Mouse (Mus musculus) CD8-positive naive resting alpha-beta T cell, adult 2 months (primary cell): ENCODE measurements around the gene Sltm.
"Not testable (repeated sequence)": the region's sequence is repeated elsewhere in the genome, so short reads cannot be mapped to it uniquely, and the experiment has no call there.

ENCODE experiments used
- DNase-seq, 2 experiments: peaks; one replicate each; pipeline ENCODE4 v3.0.0; 2022; ENCODE audit warnings: low read depth in 2 of 2, low spot score in 2 of 2

Gene Sltm

DNA sequence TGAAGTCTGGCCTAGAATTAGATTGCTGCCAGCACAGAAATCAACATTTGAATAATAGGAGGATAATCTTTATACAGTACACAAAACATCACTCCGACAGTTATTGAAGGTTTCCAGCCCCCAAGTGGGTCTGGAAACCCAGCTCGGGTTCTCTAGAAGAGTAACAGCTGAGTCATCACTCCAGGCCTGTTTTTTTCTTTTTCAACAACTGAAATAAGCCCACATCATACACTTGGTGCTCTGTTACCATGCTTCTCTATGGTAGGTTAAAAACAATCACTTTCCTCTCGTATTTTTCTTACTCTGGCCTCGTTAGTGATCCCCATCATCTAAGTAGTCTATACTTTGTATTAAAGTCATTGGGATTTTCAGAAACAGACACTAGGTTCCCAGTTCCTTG lies 5.8 kb downstream of the Sltm start:
- no peak for DNase-seq

DNA sequence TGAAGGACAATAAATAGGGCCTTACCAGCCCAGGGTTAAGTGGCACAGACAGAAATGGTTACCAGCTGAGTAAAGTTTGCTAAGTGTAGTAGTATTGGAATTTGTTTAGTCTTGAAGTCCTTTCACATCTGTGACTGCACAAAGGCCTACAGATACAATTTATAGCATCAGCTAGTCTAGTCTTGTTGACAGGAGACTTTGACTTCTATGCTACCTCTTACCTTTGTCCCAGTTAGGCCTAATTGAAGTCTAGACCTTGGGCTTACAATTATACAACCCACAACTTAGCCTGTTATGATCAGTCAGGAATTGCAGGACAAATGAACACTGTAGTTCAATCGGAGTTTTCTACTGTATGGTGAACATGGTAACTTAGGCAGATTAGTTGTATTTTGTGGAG lies 9.0 kb downstream of the Sltm start:
- DNase-seq, result no peak

DNA sequence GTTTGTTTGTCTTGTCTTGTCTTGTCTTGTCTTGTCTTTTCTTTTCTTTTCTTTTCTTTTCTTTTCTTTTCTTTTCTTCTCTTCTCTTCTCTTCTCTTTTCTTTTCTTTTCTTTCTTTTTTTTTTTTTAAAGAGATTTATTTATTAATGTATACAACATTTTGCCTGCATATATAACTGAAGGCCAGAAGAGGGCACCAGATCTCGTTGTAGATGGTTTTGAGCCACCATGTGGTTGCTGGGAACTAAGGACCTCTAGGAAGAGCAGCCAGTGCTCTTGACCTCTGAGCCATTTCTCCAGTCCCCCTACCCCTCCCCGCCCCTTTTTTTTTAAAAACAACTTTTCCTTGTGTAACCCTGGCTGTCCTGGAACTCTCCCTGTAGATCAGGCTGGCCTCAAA lies 9.7 kb downstream of the Sltm start:
- DNase-seq, result not testable (repeated sequence)

DNA sequence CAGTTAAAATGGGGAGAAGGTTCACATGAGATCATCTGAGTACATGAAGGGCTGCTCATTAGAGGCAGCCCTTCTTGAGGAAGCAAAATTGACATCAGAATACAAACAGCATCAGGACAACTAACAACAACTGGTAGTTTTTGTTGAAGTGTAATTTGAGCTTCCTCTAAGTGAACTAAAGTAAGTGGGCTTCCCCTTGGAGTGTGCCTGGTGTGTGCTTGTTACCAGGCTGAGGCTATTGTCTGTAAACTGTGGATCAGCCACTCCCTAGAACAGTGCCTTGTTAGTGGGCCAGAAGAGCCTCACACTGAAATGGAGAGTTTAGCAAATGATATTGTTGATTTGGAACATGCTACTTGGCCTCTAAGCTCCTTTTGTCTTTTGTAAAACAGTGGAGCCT lies 12.9 kb downstream of the Sltm start:
- no peak for DNase-seq

DNA sequence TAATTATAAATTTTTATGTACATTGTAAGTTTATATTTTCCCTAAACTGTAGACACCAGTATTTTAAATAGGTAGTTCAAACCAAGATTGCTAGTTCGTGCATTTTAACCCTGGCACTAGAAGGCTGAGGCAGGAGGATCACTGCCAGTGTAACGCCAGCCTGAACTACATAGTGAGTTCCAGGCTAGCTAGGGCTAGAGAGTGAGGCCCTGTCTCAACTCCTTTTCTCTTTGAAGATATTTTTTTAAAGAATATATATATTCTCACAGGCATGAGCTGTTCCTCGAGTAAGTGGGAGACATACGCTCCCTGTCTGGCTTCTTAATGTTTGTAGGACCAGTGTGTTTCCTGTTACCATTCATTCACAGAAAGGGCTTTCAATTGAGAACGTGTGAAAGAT lies 14.2 kb downstream of the Sltm start:
- DNase-seq, result no peak

DNA sequence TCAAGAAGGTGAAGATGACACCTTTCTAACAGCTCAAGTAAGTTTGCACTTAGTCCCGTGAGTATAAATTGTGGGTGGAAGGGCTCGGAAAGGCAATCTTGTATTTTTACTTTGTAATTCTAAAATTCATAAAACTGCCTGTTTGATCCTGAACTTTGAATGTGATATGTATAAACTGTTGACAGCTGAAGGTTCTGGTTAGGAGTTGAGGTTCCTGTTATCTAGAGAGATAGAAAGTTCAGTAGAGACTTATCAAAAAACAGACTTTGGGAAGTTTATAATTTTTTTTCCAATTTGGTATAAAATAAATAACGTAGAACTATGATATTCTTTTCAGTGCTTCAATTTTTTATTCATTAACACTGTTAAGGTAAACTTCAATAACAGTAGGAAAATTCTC lies 20.3 kb downstream of the Sltm start:
- DNase-seq, result no peak

DNA sequence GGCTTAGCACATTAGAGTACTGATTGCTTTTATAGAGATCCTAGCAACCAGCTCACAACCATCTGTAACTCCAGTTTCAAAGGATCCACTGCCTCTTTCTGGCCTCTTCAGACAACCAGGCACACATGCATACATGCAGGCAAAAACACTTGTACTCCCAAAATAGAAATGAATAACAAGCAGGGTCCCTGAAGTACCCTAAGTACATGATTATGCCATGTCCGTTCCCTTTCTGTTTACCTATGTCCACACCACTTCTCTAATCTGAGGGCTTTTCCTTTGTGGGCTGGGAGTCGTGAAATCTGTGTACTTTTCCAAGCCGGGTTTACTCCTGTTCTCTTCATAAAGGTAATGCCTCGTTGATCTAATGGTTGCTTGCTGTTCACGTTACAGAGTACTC lies 25.1 kb downstream of the Sltm start:
- no peak for DNase-seq

DNA sequence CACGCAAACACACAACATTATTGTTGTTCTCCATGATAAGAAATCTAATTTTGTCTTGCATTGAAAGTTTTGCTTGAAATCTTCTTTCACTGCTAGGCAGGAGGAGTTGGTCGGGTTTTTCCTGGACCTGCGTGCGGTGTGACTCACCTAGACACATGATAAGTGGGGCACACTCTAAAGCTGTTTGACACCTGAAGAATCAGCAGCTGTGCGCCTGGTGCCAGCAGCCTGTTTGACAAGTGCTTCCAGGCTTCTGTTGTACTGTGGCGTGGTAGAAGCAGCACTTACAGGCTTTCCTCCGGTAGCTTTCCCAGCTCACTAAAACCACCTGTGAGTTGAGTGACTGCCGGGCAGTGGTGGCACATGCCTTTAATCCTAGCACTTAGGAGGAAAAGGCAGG lies 27.8 kb downstream of the Sltm start:
- no peak for DNase-seq

DNA sequence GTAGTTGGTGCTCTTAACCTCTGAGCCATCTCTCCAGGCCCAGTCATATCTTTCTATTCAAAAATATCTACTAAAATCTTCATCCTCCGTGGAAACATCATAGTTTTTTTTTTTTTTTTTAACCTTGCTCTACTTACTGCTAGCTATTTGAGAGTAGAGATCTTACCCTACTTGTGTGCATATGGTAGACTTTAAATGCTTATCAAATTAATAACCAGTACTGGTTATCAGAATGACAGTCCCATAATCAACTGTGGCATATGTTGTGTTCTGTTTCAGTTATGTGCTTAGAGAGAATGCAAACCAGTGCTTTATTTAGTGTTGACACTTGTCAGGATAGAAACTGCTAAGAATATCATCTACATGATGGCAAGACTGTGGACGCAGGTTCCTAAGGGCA lies 35.6 kb downstream of the Sltm start:
- no peak for DNase-seq

DNA sequence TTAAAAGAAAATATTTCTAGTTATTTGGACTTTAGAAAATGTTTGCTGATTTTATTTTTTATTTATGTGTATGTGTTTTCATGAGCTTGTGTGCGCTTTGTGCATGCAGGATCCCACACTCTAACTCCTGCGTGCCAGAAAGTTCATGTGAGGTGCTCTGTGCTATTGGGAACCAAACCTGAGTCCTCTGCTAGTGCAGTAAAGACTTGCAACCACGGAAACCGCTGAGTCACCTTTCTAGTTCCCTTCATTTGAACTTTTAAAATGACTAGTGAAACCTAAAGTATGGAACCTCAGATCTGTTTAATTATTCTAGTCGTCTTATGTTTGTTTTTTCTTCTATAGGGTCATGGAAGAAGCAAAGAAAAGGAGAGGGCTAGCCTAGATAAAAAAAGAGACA lies 38.4 kb downstream of the Sltm start:
- DNase-seq, result no peak

DNA sequence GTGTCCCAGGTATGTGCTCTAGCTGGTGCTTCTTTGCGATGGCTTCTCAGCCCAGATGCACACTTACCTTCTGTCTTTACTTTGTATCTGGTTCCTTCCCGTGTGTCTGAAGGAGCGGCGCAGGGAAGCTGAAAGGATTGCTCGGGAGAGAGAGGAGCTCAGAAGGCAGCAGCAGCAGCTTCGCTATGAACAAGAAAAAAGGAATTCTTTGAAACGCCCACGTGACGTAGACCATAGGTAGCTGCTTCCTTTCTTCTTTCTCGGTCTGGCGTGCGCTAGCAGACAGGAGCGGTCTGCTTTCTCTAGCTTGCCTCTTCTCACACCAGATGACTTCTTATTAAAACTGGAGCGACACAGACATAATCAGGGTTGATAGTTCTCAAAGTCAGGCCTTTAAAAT lies 42.1 kb downstream of the Sltm start:
- DNase-seq, result peak in 1 of 2 experiments; percentile 18

DNA sequence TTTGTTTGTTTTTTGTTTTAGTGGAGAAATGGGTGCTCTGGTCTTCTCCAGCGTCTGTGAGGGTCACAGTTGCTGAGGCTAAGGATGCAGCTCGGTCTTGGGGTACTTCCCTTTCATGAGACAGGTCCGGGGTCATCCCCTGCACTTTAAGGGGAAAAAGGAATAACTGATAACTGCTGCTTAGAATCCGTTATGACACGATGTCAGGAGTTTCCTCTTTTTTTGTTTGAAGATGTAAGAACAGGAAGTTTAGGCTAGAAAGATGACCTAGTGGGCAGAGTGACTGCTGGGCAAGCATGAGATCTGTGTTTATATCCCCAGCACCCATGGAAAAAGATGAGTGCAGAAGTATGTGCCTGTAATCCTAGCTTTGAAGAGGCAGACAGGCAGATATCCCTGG lies 42.6 kb downstream of the Sltm start:
- no peak for DNase-seq

DNA sequence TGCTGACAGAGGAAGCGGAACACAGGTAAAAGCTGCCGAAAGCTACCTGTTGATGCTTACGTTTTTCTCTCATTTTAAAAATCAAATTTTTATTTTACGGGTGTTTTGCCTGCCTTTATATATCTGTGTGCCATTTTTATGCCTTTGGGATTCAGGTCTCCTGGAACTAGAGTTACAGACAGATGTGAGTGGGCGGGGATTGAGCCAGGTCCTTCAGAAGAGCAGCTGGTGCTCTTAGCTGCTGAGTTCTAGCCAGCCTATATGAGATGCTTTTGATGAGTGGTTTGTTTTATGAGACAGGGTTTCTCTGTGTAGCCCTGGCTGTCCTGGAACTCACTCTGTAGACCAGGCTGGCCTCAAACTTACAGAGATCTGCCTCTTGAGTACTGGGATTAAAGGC lies 44.6 kb downstream of the Sltm start:
- DNase-seq, result no peak

DNA sequence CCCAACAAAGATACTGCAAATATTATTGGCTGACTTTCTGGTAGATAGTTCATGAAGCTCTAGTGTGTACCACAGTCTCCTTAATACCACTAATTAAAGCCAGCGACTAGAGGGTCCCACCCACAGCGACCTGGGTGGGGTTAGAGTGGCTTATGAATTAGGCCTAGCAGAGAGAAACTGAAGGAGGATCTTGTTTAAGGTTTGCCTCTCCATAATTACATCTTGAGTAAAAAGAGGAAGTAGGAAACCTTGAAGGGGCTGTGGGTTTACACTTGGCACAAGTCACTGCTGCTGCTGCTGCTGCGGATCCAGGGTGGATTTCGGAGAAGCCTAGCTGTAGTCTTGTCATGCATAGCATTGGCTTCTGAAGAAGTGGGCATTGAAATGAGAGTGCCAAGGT lies 48.2 kb downstream of the Sltm start:
- no peak for DNase-seq

DNA sequence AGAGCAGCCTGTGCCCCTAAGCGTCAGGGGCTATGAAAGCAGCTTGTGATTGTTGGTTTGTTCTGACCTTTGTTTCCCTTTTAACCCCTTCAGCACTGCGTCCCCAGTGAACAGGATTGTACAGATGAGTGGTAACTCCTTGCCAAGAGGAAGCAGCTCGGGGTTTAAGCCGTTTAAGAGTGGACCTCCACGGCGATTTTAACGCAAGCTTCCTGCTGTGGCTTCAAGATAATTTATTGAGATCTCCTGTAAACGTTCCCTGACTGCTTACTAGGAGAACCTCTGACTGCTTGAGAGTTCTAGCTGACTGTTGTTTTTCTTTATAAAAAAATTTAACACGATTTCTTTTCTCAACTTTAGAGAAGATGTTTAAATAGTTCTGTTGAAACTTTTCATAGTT lies 48.9 kb downstream of the Sltm start:
- no peak for DNase-seq

DNA sequence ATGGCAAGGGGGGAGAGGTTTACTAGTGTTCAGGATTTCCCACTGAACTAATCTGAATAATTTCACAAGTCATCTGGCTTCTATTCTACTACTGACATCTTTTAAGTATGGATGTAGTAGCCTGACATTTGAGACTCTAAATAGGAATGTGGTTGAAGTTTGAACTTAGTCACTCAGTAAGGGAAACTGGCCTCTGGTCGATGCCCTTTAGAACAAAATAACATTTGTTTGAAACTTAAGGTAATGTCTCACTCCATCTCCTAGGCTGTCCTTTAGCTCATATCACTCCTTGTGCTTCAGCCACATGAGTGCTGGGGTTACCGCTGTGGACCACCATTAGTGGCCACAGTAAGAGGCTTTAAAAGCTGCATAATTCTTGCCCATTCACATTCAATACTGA lies 55.7 kb downstream of the Sltm start:
- no peak for DNase-seq

DNA sequence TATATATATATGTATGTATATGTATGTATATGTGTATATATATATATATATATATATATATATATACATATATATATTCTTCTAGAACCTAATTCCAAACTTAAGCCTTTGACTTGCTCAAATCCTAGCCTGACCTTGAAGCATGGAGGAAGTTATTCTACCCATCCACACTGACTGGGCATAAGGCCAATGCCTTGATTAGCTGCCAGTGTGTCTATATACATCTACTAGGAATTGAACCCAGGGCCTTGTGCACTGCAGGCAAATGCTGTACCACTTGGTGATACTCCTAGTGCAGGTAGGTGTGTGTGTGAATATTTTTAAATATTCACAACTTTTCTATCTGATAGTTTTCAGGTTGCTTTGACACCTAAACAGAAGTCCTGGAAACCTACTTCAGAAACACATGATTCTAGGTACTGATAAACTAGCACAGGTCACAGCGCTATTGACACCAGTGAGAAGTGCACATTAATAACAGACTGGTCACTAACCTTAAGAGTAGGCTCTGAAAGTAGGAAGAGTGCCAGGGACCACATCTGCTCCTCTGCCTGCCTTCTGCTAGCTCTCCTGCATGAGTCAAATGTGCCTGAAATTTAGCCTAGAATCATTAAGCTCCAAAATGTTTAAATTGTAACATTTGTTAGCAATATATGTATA lies 59.8 kb downstream of the Sltm start:
- no peak for DNase-seq

DNA sequence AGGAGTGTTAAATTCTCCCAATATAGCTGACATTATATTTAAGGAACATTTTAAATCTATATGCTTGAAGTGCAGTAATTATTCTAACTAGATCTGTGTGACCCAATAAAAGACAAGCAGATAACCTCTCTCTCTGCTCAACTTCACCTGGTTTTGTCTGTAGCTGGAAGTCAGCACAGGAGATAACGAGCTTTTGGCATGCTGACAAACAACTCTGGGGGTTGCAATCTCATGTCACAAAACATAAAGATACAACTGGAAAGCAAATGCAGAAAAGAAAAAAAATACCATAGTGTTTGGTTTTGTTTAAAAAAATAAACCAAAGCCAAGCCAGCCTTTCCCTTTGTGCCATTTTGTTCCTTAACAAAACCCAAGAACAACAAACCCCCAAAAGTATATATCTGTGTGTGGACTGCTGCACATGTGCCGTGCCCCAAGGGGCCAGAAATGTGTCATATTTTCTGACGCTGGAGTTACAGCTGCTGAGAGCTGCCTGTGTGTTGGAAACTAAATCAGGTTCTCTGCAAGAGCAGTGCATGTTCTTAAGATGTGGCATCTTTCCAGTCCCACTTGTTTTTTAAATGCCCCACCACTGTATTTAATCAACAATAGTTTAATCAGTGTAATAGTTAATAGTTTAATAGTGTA lies 68.6 kb downstream of the Sltm start:
- DNase-seq, result no peak

DNA sequence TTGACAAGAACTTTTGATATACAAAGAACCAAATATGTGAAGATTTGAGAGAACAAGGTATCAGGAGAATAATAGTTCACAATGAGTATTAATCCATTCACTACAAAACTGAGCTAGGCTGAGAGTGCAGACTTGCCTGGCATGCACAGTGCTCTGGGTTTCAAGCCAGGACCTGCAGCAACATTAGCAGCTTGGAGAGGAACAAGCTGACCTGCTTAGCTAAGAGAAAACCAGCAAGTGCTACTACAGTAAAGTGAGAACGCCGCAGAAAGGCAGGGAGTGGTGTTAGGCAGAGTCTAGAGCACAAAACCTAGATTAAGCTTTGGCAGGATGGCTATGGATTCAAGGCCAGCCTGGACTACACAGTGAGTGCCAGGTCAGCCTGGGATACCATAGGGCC lies 87.2 kb downstream of the Sltm start:
- DNase-seq, result no peak

DNA sequence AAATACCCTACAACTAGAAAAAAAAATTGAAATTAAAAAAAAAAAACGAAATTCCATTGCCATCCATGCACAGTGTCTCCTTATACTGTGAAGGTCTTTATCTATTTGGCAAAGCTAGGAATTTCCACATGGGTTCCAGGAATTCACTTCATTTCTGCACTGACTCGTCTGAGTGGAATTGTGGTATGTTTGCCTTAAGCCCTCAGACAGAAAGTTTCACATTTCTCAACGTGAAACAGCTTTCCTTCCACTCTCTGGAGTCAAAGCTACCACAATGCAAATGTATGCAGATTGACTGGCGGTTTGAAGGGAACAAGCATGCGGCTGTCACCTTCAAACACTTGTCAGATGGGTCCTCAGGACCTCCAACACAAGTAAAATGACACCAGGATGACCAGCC lies 89.1 kb downstream of the Sltm start:
- no peak for DNase-seq

DNA sequence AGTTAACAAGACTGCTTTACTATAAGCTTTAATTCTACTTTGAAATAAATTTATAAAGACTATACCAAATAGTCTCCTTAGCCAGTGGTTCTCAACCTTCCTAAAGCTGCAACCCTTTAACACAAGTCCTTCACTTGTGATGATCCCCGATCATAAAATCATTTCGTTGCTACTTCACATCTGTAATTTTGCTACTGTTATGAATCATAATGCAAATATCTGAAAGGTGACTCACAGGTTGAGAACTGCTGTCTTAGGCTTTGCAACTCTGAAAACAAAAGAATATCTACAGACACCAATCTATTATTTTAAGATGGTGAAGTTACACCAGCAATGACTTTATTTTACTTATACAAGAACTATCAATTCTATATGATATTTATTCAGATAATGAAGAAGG lies 94.2 kb downstream of the Sltm start:
- no peak for DNase-seq
